Mouse (Mus musculus) embryo, embryonic 9.5 days (tissue): ENCODE results near the gene Efs.

Experiments
- DNase-seq: peaks from one replicate; pipeline ENCODE4 v3.0.0-alpha.2; 2017; ENCODE audit errors: extremely low spot score

The Efs gene

GRCm38 (mm10) chr14:54874165-54874564, 51.8 kb downstream of the Efs start:
- no peak for DNase-seq

- DNase-seq: no peak
Measured at GRCm38 (mm10) chr14:54870861-54871260, 55.1 kb downstream of the Efs start, which contains the start of gene Homez. Homez (minus strand) TSS chr14:54870961.

- no peak for DNase-seq
Measured at GRCm38 (mm10) chr14:54868026-54868425, 57.9 kb downstream of the Efs start.

- peak; percentile 14 for DNase-seq
Measured at GRCm38 (mm10) chr14:54866936-54867335, 59.0 kb downstream of the Efs start.
